Mouse (Mus musculus) stomach, postnatal 0 days (tissue): Measurements from ENCODE around the gene 2310022A10Rik.

ENCODE experiments used
- CTCF ChIP-seq: IDR thresholded peaks from 2 replicates; pipeline ENCODE4 v1.5.1; 2016; ENCODE audit warnings: antibody characterized with exemption, low read depth, mild to moderate bottlenecking, moderate library complexity
- EP300 ChIP-seq: optimal IDR thresholded peaks from 2 replicates; pipeline ENCODE3; 2016; ENCODE audit warnings: antibody characterized with exemption

DNA sequence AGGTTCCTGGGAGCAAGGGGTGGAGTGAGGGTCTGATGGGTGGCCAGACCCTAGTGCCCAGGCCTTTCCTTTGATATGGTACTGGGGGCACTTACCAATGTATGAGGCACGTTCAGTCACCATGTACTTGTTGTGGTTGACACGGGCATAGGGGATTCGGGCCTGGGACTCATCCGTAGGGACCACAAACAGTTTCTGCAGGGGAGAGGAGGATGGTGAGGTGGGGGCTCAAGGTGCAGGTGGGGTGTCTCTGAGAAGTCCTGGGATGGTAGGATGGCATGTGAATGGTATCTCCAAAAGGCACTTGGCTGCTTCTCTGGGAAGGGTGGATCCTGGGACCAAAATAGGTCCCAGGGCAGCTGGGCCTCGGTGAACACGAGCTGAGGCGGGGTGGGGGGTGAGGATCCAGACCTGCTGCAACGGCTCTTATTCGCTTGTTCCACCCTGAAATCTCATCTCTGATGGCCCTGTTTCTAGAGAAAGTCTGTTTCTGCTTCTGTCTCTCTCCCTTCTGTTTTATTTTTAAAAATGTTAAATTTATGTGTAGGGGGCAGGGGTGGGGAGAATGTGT, 20.5 kb upstream of the 2310022A10Rik start:
- TF ChIP-seq CTCF (no peak), EP300 (no peak)
